Mouse (Mus musculus) embryo, embryonic 10.5 days (tissue): ENCODE measurements around the gene Taz.

Experiments used
- DNase-seq: peaks from one replicate; pipeline ENCODE4 v3.0.0-alpha.2; 2015; ENCODE audit warnings: low spot score

The Taz gene

GRCm38 (mm10) chrX:74281732-74282394, at the start of gene Taz, which contains the start of gene Dnase1l1:
Gene Taz (plus strand): TSS chrX:74281912.
Gene Dnase1l1 (minus strand): TSS chrX:74282337.
- DNase-seq = peak; percentile 70

DNA sequence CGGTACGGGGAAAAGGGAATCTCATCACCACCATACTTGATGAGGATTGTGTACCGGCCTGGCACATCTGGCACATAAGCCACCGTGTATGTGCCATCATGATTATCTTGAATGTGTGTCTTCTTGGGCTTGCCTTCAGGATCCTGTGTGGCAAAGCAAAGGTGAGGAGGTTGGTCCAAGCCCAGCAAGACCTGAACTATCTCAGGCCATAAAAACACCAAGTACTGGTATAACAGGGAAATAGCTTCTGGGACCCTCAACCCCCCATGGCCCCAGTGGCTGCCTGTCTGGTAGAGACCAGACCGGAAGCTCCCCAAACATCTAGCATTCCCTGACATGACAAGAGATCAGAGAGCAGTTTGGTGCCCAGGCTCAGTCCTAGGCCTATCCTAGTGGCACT, 48.5 kb upstream of the Taz start:
- DNase-seq = no peak

DNA sequence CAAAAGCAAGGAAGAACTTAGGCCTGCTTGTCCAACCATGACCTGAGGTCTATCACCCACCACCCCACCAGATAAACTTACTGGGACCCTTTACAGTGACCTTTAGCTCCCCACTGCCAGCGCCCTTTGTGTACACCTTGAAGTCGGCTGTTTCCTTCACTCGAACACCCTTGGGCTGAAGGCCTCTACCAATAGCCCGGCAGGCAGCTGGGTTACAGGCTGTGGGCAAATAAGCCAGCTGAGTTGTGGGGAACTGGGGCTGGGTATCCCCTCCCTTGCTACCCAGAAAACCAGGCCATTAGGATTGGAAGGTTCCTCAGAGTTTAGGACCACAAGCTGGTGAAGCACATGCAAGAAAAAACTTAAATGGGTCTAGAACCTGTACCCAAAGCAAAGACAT, 41.4 kb upstream of the Taz start:
- DNase-seq = no peak

DNA sequence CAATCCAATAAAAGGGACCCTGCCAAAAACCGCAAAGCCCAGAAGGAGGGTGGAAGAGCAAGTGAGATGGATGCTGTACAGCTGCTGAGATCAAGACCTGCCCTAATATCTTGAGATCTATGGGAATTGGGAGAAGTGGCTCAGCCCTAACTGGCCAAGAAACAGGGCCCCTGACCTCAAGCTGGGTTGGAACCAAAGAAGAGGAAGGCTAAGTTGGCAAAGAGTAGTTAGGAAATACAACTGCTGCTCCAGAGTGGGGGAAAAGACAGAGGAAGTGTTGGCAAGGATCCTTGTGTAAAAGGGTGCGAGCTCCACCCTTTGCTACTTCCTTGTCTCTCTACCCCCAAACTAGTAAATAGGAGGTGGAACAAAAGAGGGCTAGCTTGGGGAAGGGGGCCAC, 38.3 kb upstream of the Taz start:
- DNase-seq = no peak

GRCm38 (mm10) chrX:74243807-74244206, 37.9 kb upstream of the Taz start:
- DNase-seq = no peak

GRCm38 (mm10) chrX:74244614-74245083, 37.1 kb upstream of the Taz start:
- DNase-seq = peak; percentile 80

DNA sequence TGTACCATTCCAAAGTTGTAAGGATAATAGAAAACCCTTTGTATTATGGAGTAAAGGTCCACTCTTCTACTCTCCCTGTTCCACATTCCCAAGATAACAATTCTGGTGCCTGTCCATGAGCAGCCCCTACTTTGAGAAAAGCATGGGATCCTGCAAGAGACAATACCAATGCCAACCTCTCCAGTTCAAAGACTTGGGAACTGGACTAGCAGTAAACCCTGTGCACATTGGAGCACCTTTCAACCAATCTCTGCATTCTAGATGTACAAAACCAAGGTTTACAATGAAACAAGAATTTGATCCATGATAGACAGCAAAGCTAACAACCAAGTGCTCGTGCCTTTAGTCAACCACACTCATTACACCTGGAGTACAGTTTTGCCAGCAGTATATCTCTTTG, 36.6 kb upstream of the Taz start:
- no peak for DNase-seq

GRCm38 (mm10) chrX:74245687-74246086, 36.0 kb upstream of the Taz start:
- peak; percentile 73 for DNase-seq

DNA sequence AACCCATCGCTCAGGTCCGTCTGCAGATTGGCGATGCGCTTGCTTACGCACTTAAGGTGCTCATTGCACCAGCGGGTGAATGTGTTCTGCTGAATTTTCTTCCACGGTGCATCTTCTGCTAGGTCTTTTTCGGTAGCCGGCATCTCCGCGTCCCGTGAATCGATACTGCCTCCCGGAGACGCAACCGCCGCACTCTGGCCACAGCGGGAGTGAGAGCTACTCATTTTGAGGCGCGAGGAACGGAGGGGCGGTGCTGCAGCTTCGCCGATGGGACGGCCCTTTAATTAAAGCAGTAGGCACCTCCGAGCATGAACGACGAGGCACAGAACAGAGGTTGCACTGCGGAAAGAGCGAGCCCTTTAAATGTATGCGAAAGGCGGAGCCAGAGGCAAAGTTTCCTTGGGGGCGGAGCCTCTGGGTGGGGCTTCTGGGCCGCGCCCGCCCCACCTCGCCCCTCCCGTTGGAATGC, 35.5 kb upstream of the Taz start:
- peak; percentile 93 for DNase-seq

DNA sequence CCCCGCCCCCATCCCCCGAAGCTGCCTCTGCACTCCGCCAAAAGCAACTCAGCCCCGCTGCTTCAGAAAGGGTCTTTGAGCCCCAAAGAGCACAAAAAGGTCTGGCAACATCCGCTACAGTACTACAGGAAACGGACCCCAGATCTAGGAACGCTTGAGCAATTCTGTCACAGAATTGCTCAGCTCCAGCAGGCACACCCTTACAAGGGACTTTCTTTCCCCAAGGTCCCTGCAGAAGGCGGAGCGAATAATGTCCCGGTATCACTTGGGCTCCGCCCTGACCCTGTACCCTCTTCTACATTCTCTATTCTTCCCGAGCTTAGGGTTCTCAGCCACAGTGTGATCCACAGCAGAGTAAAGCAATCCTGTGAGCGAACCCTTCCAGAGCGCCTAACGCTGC, 35.0 kb upstream of the Taz start:
- DNase-seq = no peak

GRCm38 (mm10) chrX:74248651-74249050, 33.1 kb upstream of the Taz start:
- DNase-seq = peak; percentile 78

- peak; percentile 61 for DNase-seq
Observed at GRCm38 (mm10) chrX:74249615-74250014, 32.1 kb upstream of the Taz start, which contains the start of gene Flna. Gene Flna (minus strand): TSS chrX:74249820.

GRCm38 (mm10) chrX:74254153-74254887, 27.4 kb upstream of the Taz start, which contains the start of gene Emd:
Gene Emd (plus strand): TSS chrX:74254687.
- DNase-seq = peak; percentile 93

- peak; percentile 17 for DNase-seq
Observed at GRCm38 (mm10) chrX:74254888-74255565, 26.7 kb upstream of the Taz start.

- DNase-seq = no peak
Observed at GRCm38 (mm10) chrX:74257746-74258145, 24.0 kb upstream of the Taz start.

- no peak for DNase-seq
Observed at GRCm38 (mm10) chrX:74269736-74270061, 12.0 kb upstream of the Taz start.

DNA sequence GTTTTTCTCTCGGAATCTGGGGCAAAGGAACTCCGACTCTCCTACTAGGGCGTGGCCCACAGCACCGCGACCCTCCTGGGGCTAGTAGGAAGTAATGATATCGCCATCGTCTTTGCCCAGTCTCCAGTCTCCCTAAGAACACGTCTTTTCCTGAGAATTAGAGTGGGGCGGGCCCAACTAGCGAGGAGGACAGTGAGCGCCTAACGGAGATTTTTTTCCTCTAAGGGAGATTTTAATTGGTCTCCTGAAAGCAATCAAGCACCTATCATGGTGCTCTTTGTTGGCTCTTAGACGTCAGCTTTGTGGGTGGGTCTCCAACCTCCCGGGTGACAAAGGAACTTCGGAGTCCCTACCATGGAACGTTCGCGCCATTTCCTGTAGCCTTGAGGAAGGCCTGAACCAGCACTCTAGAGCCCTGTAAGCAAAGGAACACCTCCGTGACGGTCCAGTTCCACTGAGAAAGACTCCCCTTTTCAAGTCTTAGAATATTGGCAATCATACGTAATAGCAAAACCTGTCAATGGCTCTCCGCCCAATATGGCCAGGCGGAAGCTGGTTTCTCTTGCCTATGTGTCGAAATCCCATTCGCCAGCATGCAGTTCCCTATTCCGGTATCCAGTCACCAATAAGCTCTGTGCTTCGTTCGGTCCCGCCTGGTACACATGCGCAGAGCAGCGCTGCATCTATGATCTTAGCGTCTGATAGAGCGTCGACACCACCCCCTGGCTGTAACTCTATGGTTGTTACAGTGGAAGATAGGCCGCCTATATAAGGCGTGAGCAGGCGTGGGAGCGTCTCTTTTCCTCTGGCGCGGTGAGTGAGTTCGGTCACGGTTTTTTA, 11.4 kb upstream of the Taz start, which contains the start of gene Rpl10:
Rpl10 (plus strand) TSS at position 751 of the 840 bp plus-strand sequence.
- peak; percentile 94 for DNase-seq

DNA sequence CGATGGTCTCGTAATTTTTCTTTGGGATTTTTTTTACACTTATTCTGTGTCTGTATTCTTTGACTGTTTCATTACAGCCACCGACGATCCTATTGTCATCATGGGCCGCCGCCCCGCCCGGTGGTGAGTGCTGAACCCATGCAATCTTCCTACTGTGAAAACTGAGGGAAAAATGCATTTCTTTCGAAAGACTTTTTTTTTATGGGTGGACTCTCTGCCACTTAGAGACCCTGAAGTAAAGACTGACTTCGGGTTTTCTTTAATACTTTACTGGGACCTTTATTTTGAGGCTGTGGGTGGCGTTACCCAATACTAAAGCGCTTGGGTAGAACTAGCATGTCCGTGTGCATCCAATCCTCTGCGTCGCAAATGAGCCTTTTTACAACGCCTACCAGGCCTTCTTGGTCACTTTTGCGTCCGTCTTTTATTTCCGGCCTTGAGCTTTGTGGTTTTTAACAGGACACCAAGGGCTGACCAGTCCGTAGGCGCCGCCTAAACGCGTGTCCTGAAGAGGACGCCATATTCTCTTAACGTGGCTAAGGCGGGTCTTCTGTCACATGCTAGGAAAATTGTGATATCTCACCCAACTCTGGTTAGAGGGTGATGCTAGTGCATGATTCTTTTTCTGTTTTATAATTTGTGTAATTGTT, 10.7 kb upstream of the Taz start:
- DNase-seq = peak; percentile 59

- peak; percentile 15 for DNase-seq
Observed at GRCm38 (mm10) chrX:74273422-74274322, 8.0 kb upstream of the Taz start.

DNA sequence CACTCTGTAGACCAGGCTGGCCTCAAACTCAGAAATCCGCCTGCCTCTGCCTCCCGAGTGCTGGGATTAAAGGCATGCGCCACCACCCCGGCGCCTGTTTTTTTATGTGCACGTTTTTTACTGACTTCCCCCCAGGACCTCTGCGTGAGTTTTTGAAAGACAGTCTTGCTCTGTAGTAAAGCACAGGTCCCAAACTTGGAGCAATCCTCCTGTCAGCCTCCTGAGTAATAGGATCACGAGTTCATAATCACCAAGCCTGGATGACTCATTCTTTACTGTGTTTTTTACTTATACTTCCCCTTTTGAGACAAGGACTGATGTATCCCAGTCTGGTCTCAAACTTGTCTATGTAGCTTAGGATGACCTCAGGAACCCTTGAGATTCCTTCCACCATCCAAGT, 3.8 kb upstream of the Taz start:
- DNase-seq = no peak
